In genomic region chr17:48688944-48689343, GRCm38 (mm10) we compare ENCODE assay signal across 22 mouse cellular contexts.
A peak's percentile ranks its signal among the peaks of the same experiment; 100 is the strongest.
DNase-seq lines count a peak whose midpoint lies in the region.
"Had no signal": no experiment of that assay in that cellular context is flagged by ENCODE, and none has a peak within 500 bp of the region (broad histone marks: within the 10 kb centered on the region; RNA-seq: fewer than 3 reads in every experiment).

No protein-coding gene starts in this region.

- H3K27ac ChIP-seq in hindbrain, embryonic 10.5 days: no peak overlapping the region
- H3K27ac ChIP-seq: forebrain, embryonic 10.5 days; hindbrain, embryonic 12.5 days; kidney, embryonic 15.5 days; liver, embryonic 15.5 days; macrophage; midbrain, embryonic 10.5 days had no signal

- H3K27me3 ChIP-seq in hindbrain, embryonic 10.5 days (ENCODE audit: insufficient read depth, poor library complexity, severe bottlenecking): no peaks in the 10 kb centered on the region
- H3K27me3 ChIP-seq: CH12.LX; hindbrain, embryonic 12.5 days; kidney, embryonic 15.5 days; liver, embryonic 15.5 days; Patski had no signal

- H3K9me3 ChIP-seq in hindbrain, embryonic 10.5 days: no peaks in the 10 kb centered on the region
- H3K9me3 ChIP-seq: forebrain, embryonic 10.5 days; hindbrain, embryonic 12.5 days; kidney, embryonic 15.5 days; liver, embryonic 15.5 days; midbrain, embryonic 10.5 days had no signal

- no peak overlapping the region for H3K4me3 ChIP-seq in hindbrain, embryonic 10.5 days
- H3K4me3 ChIP-seq: forebrain, embryonic 10.5 days; hindbrain, embryonic 12.5 days; kidney, embryonic 15.5 days; liver, embryonic 15.5 days; midbrain, embryonic 10.5 days had no signal

- WGBS in hindbrain, embryonic 10.5 days: 76% methylated on average over 2 of the region's 2 CpGs

- H3K36me3 ChIP-seq in hindbrain, embryonic 10.5 days: no peaks in the 10 kb centered on the region
- H3K36me3 ChIP-seq: forebrain, embryonic 10.5 days; G1E; hindbrain, embryonic 12.5 days; kidney, embryonic 15.5 days; liver, embryonic 15.5 days; midbrain, embryonic 10.5 days had no signal

- peak; percentile 46 for DNase-seq in right cerebral cortex, adult 18-20 months
- no peak for DNase-seq in right cerebral cortex, postnatal 4 days
- DNase-seq in layer of hippocampus, postnatal 10 days (ENCODE audit: low spot score in 2 of 2): peak; percentile 6 to 14
- peak; percentile 51 to 57 for DNase-seq in right cerebral cortex, postnatal 10 days (ENCODE audit: low spot score in 2 of 2)
- no peak for DNase-seq in urinary bladder, adult 18-20 months (ENCODE audit: low spot score in 2 of 2)
- no peak for DNase-seq in hindbrain, embryonic 10.5 days (ENCODE audit: low spot score)
- no peak for DNase-seq in lung, adult 18-20 months
- DNase-seq: B cell, adult 2 months; cerebellum, adult 18-20 months; cerebellum, postnatal 14 days; forebrain, postnatal 0 days; kidney, postnatal 4 days; thymus, postnatal 25 days had no signal

- 0 out of 2 replicates have a peak, but pooled peaks cover 2% of the 10 kb centered on the region for H3K4me1 ChIP-seq in hindbrain, embryonic 10.5 days (replicated peaks)
- H3K4me1 ChIP-seq: forebrain, embryonic 10.5 days; hindbrain, embryonic 12.5 days; kidney, embryonic 15.5 days; liver, embryonic 15.5 days; midbrain, embryonic 10.5 days had no signal

Comparison
In these comparisons a context has a peak if more than half of its experiments do, and no peak if none do; other contexts are left out.
1. DNase-seq: peak in right cerebral cortex, adult 18-20 months (single experiment), layer of hippocampus, postnatal 10 days (2 of 2) and right cerebral cortex, postnatal 10 days (2 of 2); none in right cerebral cortex, postnatal 4 days (single experiment), urinary bladder, adult 18-20 months (0 of 2), hindbrain, embryonic 10.5 days (single experiment) and lung, adult 18-20 months (0 of 2).